Comparison of ENCODE assay signal across 14 mouse cellular contexts in the genomic region with DNA sequence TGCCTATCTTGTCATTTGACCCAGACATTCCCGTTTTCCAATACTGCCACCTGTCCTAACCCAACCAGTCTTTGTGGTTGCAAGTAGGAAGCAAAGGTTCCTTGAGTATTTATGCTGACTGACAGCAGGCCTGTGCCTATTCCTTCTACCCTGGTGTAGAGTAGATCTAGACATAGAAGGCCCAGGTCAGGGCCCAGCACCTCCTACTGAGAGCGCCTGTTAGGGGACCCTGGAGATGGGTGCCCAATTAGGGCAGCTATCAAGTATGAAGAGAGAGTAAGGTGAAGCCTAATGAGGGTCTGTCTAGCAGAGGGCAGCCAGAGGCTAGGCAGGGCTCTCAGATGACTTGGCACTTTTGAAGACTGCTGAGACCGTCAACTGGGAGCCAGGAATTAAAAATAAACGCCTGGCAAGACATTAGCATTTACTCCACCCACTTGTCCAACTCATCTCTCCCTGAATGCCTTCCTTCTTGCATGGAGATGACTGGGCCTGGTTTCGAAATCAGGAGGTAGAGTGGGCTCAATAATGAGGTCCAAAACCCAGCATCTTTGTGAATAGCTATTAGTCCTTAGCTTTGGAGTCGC. TPM values are rescaled to one million over a fixed set of nuclear protein-coding genes. Genes with fewer than 3 reads are reported as not detected.
DNase-seq lines count a peak whose midpoint lies in the region; ATAC-seq and TF ChIP-seq lines count a peak whose summit lies in the region.
"Had no signal": no experiment of that assay in that cellular context is flagged by ENCODE, and none has a peak within 500 bp of the region (broad histone marks: within the 10 kb centered on the region; RNA-seq: fewer than 3 reads in every experiment).

No protein-coding gene starts in this region.

- no peak for ATAC-seq in heart, embryonic 13.5 days (ENCODE audit: extremely low read depth, insufficient number of reproducible peaks, low FRiP score, low TSS enrichment)

- peak overlapping the region; percentile 93 for H3K27ac ChIP-seq in heart, embryonic 13.5 days (replicated peaks)
- peak overlapping the region; percentile 98 for H3K27ac ChIP-seq in cortical plate, adult 2 months (ENCODE audit: insufficient read depth, low read length)
- H3K27ac ChIP-seq: forebrain, embryonic 10.5 days; kidney, embryonic 15.5 days; liver, embryonic 13.5 days; macrophage had no signal

- no peaks in the 10 kb centered on the region for H3K9me3 ChIP-seq in heart, embryonic 13.5 days
- H3K9me3 ChIP-seq: forebrain, embryonic 10.5 days; kidney, embryonic 15.5 days; liver, embryonic 13.5 days had no signal

- no peak overlapping the region for H3K4me3 ChIP-seq in heart, embryonic 13.5 days
- no peak overlapping the region; the same call in 1 of the 2 replicates for H3K4me3 ChIP-seq in cortical plate, adult 2 months (ENCODE audit: insufficient read depth, low read length)
- H3K4me3 ChIP-seq: kidney, embryonic 15.5 days; liver, embryonic 13.5 days had no signal

- H3K4me2 ChIP-seq in heart, embryonic 13.5 days = no peak overlapping the region
- H3K4me2 ChIP-seq: kidney, embryonic 15.5 days; liver, embryonic 13.5 days had no signal

- no peak overlapping the region for H3K9ac ChIP-seq in heart, embryonic 13.5 days
- H3K9ac ChIP-seq: kidney, embryonic 15.5 days; liver, embryonic 13.5 days had no signal

- no peak for TF ChIP-seq CTCF in cortical plate, adult 2 months (IDR thresholded peaks at IDR 0.05; ENCODE audit: extremely low read depth, insufficient read depth, low read length)

- TF ChIP-seq POLR2A in cortical plate, adult 2 months (IDR thresholded peaks at IDR 0.05; ENCODE audit: extremely low read depth, insufficient read depth, low read length) = no peak

- peaks cover 54% of the 10 kb centered on the region for H3K27me3 ChIP-seq in heart, embryonic 13.5 days (replicated peaks)

- H3K36me3 ChIP-seq in heart, embryonic 13.5 days = peaks cover 9% of the 10 kb centered on the region
- H3K36me3 ChIP-seq: forebrain, embryonic 10.5 days; kidney, embryonic 15.5 days; liver, embryonic 13.5 days had no signal

- H3K4me1 ChIP-seq in heart, embryonic 13.5 days = peaks cover 60% of the 10 kb centered on the region
- H3K4me1 ChIP-seq in cortical plate, adult 2 months (ENCODE audit: control insufficient read depth, insufficient read depth, low read length) = peaks cover 14% of the 10 kb centered on the region
- H3K4me1 ChIP-seq: liver, embryonic 13.5 days had no signal

- 67% methylated on average over 6 of the region's 6 CpGs for WGBS in heart, embryonic 13.5 days

- DNase-seq in heart, postnatal 4 days = no peak
- DNase-seq in right cerebral cortex, adult 18-20 months = peak; percentile 29
- DNase-seq in right cerebral cortex, postnatal 14 days = no peak
- DNase-seq in skeletal muscle tissue, adult 2 months (ENCODE audit: low read depth, low spot score) = peak; percentile 89
- no peak for DNase-seq in spleen, postnatal 10 days (ENCODE audit: low spot score in 2 of 2)
- DNase-seq: liver, embryonic 13.5 days had no signal

RNA-seq across cellular contexts. Expression of gene Eef1a2, which starts 1.0 kb away (rescaled TPM):
- 7.8 and 9.7 TPM in 2 replicates for polyA plus RNA-seq in heart, embryonic 13.5 days (2015; fragmentation: Nextera tagmentation; extraction: Ambion mirVana)
- 100 to 1,000 TPM; 460 to 501 TPM for total RNA-seq in heart, postnatal 4 days (2021)
- polyA plus RNA-seq in cortical plate, adult 2 months (2012; rRNA removed) = 1,125 and 1,195 TPM in 2 replicates
- total RNA-seq: hematopoietic stem cell, adult 5-6 weeks had no signal
- polyA plus RNA-seq: liver, embryonic 13.5 days had no signal

RNA-seq across cellular contexts. Expression of gene Kcnq2, which starts 22.7 kb away (rescaled TPM):
- polyA plus RNA-seq in heart, embryonic 13.5 days (2015; fragmentation: Nextera tagmentation; extraction: Ambion mirVana) = 0.19 TPM in 2 replicates
- under 1 TPM in 1 of 2 experiments, not detected in 1; 0.29 TPM for total RNA-seq in heart, postnatal 4 days (2021)
- polyA plus RNA-seq in cortical plate, adult 2 months (2012; rRNA removed) = 171 and 180 TPM in 2 replicates
- total RNA-seq: hematopoietic stem cell, adult 5-6 weeks had no signal
- polyA plus RNA-seq: macrophage had no signal

RNA-seq across cellular contexts. Expression of gene Ppdpf, which starts 29.2 kb away (rescaled TPM):
- polyA plus RNA-seq in heart, embryonic 13.5 days (2015; fragmentation: Nextera tagmentation; extraction: Ambion mirVana) = 180 and 188 TPM in 2 replicates
- 10 to 100 TPM; 65.9 to 66.8 TPM for total RNA-seq in heart, postnatal 4 days (2021)
- 115 and 128 TPM in 2 replicates for polyA plus RNA-seq in cortical plate, adult 2 months (2012; rRNA removed)

RNA-seq across cellular contexts. Expression of gene Ptk6, which starts 44.8 kb away (rescaled TPM):
- polyA plus RNA-seq in heart, embryonic 13.5 days (2015; fragmentation: Nextera tagmentation; extraction: Ambion mirVana) = 0.05 TPM in 1 of 2 replicates, not detected in the other
- total RNA-seq in heart, postnatal 4 days (2021) = not detected
- polyA plus RNA-seq in cortical plate, adult 2 months (2012; rRNA removed) = 0.04 and 0.10 TPM in 2 replicates
- total RNA-seq: hematopoietic stem cell, adult 5-6 weeks; left cerebral cortex, adult 8-10 months had no signal
- polyA plus RNA-seq: forebrain, embryonic 10.5 days; kidney, embryonic 15.5 days; macrophage; neural tube, embryonic 11.5 days had no signal

RNA-seq across cellular contexts. Expression of gene Srms, which starts 55.2 kb away (rescaled TPM):
- polyA plus RNA-seq in heart, embryonic 13.5 days (2015; fragmentation: Nextera tagmentation; extraction: Ambion mirVana) = 0.11 TPM in 1 of 2 replicates, not detected in the other
- total RNA-seq in heart, postnatal 4 days (2021) = under 1 TPM in 1 of 2 experiments, not detected in 1; 0.09 TPM
- polyA plus RNA-seq in cortical plate, adult 2 months (2012; rRNA removed) = 0.50 and 0.53 TPM in 2 replicates
- total RNA-seq: hematopoietic stem cell, adult 5-6 weeks had no signal
- polyA plus RNA-seq: macrophage had no signal

Comparison
In these comparisons a context has a peak if more than half of its experiments do, and no peak if none do; other contexts are left out.
1. DNase-seq: peak in right cerebral cortex, adult 18-20 months (single experiment) and skeletal muscle tissue, adult 2 months (single experiment); none in heart, postnatal 4 days (single experiment), right cerebral cortex, postnatal 14 days (single experiment) and spleen, postnatal 10 days (0 of 2).
2. RNA of gene Eef1a2, which starts 1.0 kb away (polyA plus RNA-seq): 1,125 to 1,195 TPM in cortical plate, adult 2 months; 7.8 to 9.7 TPM in heart, embryonic 13.5 days; every median in the first group is over 100 times any median in the second.
3. RNA of gene Kcnq2, which starts 22.7 kb away (polyA plus RNA-seq): 171 to 180 TPM in cortical plate, adult 2 months; 0.19 TPM in heart, embryonic 13.5 days; every median in the first group is over 100 times any median in the second.